Mouse (Mus musculus): Measurements from ENCODE around the gene E330009J07Rik. TPM values are rescaled to one million over a fixed set of nuclear protein-coding genes. Genes with fewer than 3 reads are reported as not detected.

E330009J07Rik gene
- polyA plus RNA-seq, 1 experiment, result 1.0 TPM

- peak; percentile 17 for TF ChIP-seq E2F4 (IDR thresholded peaks at IDR 0.05; ENCODE audit: insufficient read depth)
- peak; percentile 93 for TF ChIP-seq POLR2A (IDR thresholded peaks at IDR 0.05; ENCODE audit: insufficient read length, low read depth)
- no peak for TF ChIP-seq TCF3 (IDR thresholded peaks at IDR 0.05; ENCODE audit: insufficient read length, low read depth)
- TF ChIP-seq POLR2AphosphoS2 (IDR thresholded peaks at IDR 0.05; ENCODE audit: insufficient read length, low read depth), result peak; percentile 97
- TF ChIP-seq USF1 (IDR thresholded peaks at IDR 0.05; ENCODE audit: low read depth), result no peak
- TF ChIP-seq MYOD1 (IDR thresholded peaks at IDR 0.05; ENCODE audit: control insufficient read depth in 1 of 3, insufficient read length in 2 of 3, low read depth in 2 of 3), result peak in 1 of 3 experiments; percentile 30
- TF ChIP-seq MYOG (IDR thresholded peaks at IDR 0.05; ENCODE audit: control insufficient read depth in 1 of 3, insufficient read depth in 1 of 3, insufficient read length in 2 of 3, low read depth in 2 of 3), result peak in 1 of 3 experiments; percentile 33
- peak; percentile 54 for TF ChIP-seq SRF (IDR thresholded peaks at IDR 0.05; ENCODE audit: control insufficient read depth, insufficient read length, low read depth)
- Histone ChIP-seq H3ac (ENCODE audit: control insufficient read depth, insufficient read length) (peak within 1 kb of the TSS; percentile 50), H3K36me3 (ENCODE audit: control insufficient read depth, insufficient read depth) (peaks cover 25% of the 10 kb centered on the region), H3K4me3 (peak within 1 kb of the TSS; percentile 60), H3K27me3 (ENCODE audit: control insufficient read depth, insufficient read depth, insufficient read length) (no peaks in the 10 kb centered on the region), H3K4me2 (ENCODE audit: low read depth) (peak within 1 kb of the TSS; percentile 95), H3K79me2 (ENCODE audit: control insufficient read depth, insufficient read depth) (peaks cover 20% of the 10 kb centered on the region)
Measured at GRCm38 (mm10) chr6:40470916-40471719, 35.2 kb upstream of the E330009J07Rik start, which contains the start of gene Ssbp1. TSS of gene Ssbp1 (plus strand) at chr6:40471352.

GRCm38 (mm10) chr6:40465710-40466109, 29.8 kb upstream of the E330009J07Rik start:
- Histone ChIP-seq H3K4me2 (ENCODE audit: low read depth) (no peak overlapping the region), H3ac (ENCODE audit: control insufficient read depth, insufficient read length) (no peak overlapping the region), H3K36me3 (ENCODE audit: control insufficient read depth, insufficient read depth) (no peaks in the 10 kb centered on the region), H3K4me3 (no peak overlapping the region), H3K79me2 (ENCODE audit: control insufficient read depth, insufficient read depth) (no peaks in the 10 kb centered on the region), H3K27me3 (ENCODE audit: control insufficient read depth, insufficient read depth, insufficient read length) (no peaks in the 10 kb centered on the region)
- TF ChIP-seq POLR2AphosphoS2 (IDR thresholded peaks at IDR 0.05; ENCODE audit: insufficient read length, low read depth) (no peak), CEBPB (IDR thresholded peaks at IDR 0.05; ENCODE audit: insufficient read depth, poor library complexity, severe bottlenecking) (no peak), SRF (IDR thresholded peaks at IDR 0.05; ENCODE audit: control insufficient read depth, insufficient read length, low read depth) (no peak), TCF3 (IDR thresholded peaks at IDR 0.05; ENCODE audit: insufficient read length, low read depth) (no peak), POLR2A (IDR thresholded peaks at IDR 0.05; ENCODE audit: insufficient read length, low read depth) (no peak), MYOG (IDR thresholded peaks at IDR 0.05; ENCODE audit: control insufficient read depth in 1 of 3, insufficient read depth in 1 of 3, insufficient read length in 2 of 3, low read depth in 2 of 3) (no peak), USF1 (IDR thresholded peaks at IDR 0.05; ENCODE audit: low read depth) (no peak), MYOD1 (IDR thresholded peaks at IDR 0.05; ENCODE audit: control insufficient read depth in 1 of 3, insufficient read length in 2 of 3, low read depth in 2 of 3) (no peak), REST (IDR thresholded peaks at IDR 0.05; ENCODE audit: insufficient read depth, insufficient read length) (no peak), E2F4 (IDR thresholded peaks at IDR 0.05; ENCODE audit: insufficient read depth) (no peak), MAX (IDR thresholded peaks at IDR 0.05; ENCODE audit: low read depth) (no peak), TCF12 (IDR thresholded peaks at IDR 0.05; ENCODE audit: insufficient read depth, poor library complexity, severe bottlenecking) (no peak)

- Histone ChIP-seq H3K36me3 (ENCODE audit: control insufficient read depth, insufficient read depth) (no peaks in the 10 kb centered on the region), H3ac (ENCODE audit: control insufficient read depth, insufficient read length) (no peak overlapping the region), H3K27me3 (ENCODE audit: control insufficient read depth, insufficient read depth, insufficient read length) (peaks cover 4% of the 10 kb centered on the region), H3K4me2 (ENCODE audit: low read depth) (no peak overlapping the region), H3K4me3 (no peak overlapping the region), H3K79me2 (ENCODE audit: control insufficient read depth, insufficient read depth) (no peaks in the 10 kb centered on the region)
- no peak for TF ChIP-seq USF1 (IDR thresholded peaks at IDR 0.05; ENCODE audit: low read depth)
- TF ChIP-seq E2F4 (IDR thresholded peaks at IDR 0.05; ENCODE audit: insufficient read depth), result no peak
- no peak for TF ChIP-seq POLR2A (IDR thresholded peaks at IDR 0.05; ENCODE audit: insufficient read length, low read depth)
- TF ChIP-seq MAX (IDR thresholded peaks at IDR 0.05; ENCODE audit: low read depth), result no peak
- TF ChIP-seq TCF3 (IDR thresholded peaks at IDR 0.05; ENCODE audit: insufficient read length, low read depth), result no peak
- no peak for TF ChIP-seq SRF (IDR thresholded peaks at IDR 0.05; ENCODE audit: control insufficient read depth, insufficient read length, low read depth)
- TF ChIP-seq MYOG (IDR thresholded peaks at IDR 0.05; ENCODE audit: control insufficient read depth in 1 of 3, insufficient read depth in 1 of 3, insufficient read length in 2 of 3, low read depth in 2 of 3), result no peak
- no peak for TF ChIP-seq POLR2AphosphoS2 (IDR thresholded peaks at IDR 0.05; ENCODE audit: insufficient read length, low read depth)
- no peak for TF ChIP-seq TCF12 (IDR thresholded peaks at IDR 0.05; ENCODE audit: insufficient read depth, poor library complexity, severe bottlenecking)
- no peak for TF ChIP-seq MYOD1 (IDR thresholded peaks at IDR 0.05; ENCODE audit: control insufficient read depth in 1 of 3, insufficient read length in 2 of 3, low read depth in 2 of 3)
- no peak for TF ChIP-seq CEBPB (IDR thresholded peaks at IDR 0.05; ENCODE audit: insufficient read depth, poor library complexity, severe bottlenecking)
Measured at GRCm38 (mm10) chr6:40454436-40455041, 18.6 kb upstream of the E330009J07Rik start.

- H3ac ChIP-seq (ENCODE audit: control insufficient read depth, insufficient read length), result no peak overlapping the region
- H3K4me2 ChIP-seq (ENCODE audit: low read depth), result no peak overlapping the region
- no peaks in the 10 kb centered on the region for H3K36me3 ChIP-seq (ENCODE audit: control insufficient read depth, insufficient read depth)
- H3K27me3 ChIP-seq (ENCODE audit: control insufficient read depth, insufficient read depth, insufficient read length), result peaks cover 18% of the 10 kb centered on the region
- TF ChIP-seq POLR2A (IDR thresholded peaks at IDR 0.05; ENCODE audit: insufficient read length, low read depth), result no peak
- TF ChIP-seq TCF3 (IDR thresholded peaks at IDR 0.05; ENCODE audit: insufficient read length, low read depth), result no peak
- no peak for TF ChIP-seq E2F4 (IDR thresholded peaks at IDR 0.05; ENCODE audit: insufficient read depth)
- no peak for TF ChIP-seq CEBPB (IDR thresholded peaks at IDR 0.05; ENCODE audit: insufficient read depth, poor library complexity, severe bottlenecking)
- no peak for TF ChIP-seq SRF (IDR thresholded peaks at IDR 0.05; ENCODE audit: control insufficient read depth, insufficient read length, low read depth)
- TF ChIP-seq REST (IDR thresholded peaks at IDR 0.05; ENCODE audit: insufficient read depth, insufficient read length), result no peak
- no peak for TF ChIP-seq MYOD1 (IDR thresholded peaks at IDR 0.05; ENCODE audit: control insufficient read depth in 1 of 3, insufficient read length in 2 of 3, low read depth in 2 of 3)
- no peak for TF ChIP-seq TCF12 (IDR thresholded peaks at IDR 0.05; ENCODE audit: insufficient read depth, poor library complexity, severe bottlenecking)
- no peak for TF ChIP-seq POLR2AphosphoS2 (IDR thresholded peaks at IDR 0.05; ENCODE audit: insufficient read length, low read depth)
- TF ChIP-seq USF1 (IDR thresholded peaks at IDR 0.05; ENCODE audit: low read depth), result no peak
- TF ChIP-seq MYOG (IDR thresholded peaks at IDR 0.05; ENCODE audit: control insufficient read depth in 1 of 3, insufficient read depth in 1 of 3, insufficient read length in 2 of 3, low read depth in 2 of 3), result no peak
- no peak for TF ChIP-seq MAX (IDR thresholded peaks at IDR 0.05; ENCODE audit: low read depth)
- H3K4me3 ChIP-seq, result no peak overlapping the region
- no peaks in the 10 kb centered on the region for H3K79me2 ChIP-seq (ENCODE audit: control insufficient read depth, insufficient read depth)
Measured at GRCm38 (mm10) chr6:40448626-40449025, 12.7 kb upstream of the E330009J07Rik start.

Measured in myocyte (in vitro differentiated cells).